Mouse (Mus musculus) liver, embryonic 16.5 days (tissue): ENCODE results near the gene Acoxl. TPM values are rescaled to one million over a fixed set of nuclear protein-coding genes. Genes with fewer than 3 reads are reported as not detected.

ENCODE experiments used
- ATAC-seq: fragments of 200-750 bp; cut with Nextera tagmentation; 2 replicates; pipeline ENCODE4 v1.8.0; 2017; ENCODE audit warnings: low read depth, mild to moderate bottlenecking, moderate number of reproducible peaks, moderate library complexity
- H3K27ac ChIP-seq: fragments of 300-500 bp; sonication (generic); 2 replicates; pipeline ENCODE4 v1.5.1; 2014; ENCODE audit warnings: mild to moderate bottlenecking, low read length
- H3K27me3 ChIP-seq: fragments of 300-500 bp; sonication (generic); 2 replicates; pipeline ENCODE4 v1.6.1; 2014; ENCODE audit warnings: low read depth, low read length, mixed read lengths; ENCODE audit not compliant: control insufficient read depth, insufficient read depth
- H3K36me3 ChIP-seq: fragments of 300-500 bp; sonication (generic); 2 replicates; pipeline ENCODE4 v1.6.1; 2014; ENCODE audit warnings: mild to moderate bottlenecking; ENCODE audit not compliant: control insufficient read depth, insufficient read depth
- H3K4me1 ChIP-seq: fragments of 300-500 bp; sonication (generic); 2 replicates; pipeline ENCODE4 v1.6.1; 2014; ENCODE audit warnings: low read depth, low read length, mixed read lengths; ENCODE audit not compliant: control insufficient read depth
- H3K4me2 ChIP-seq: fragments of 300-500 bp; sonication (generic); 2 replicates; pipeline ENCODE4 v1.6.1; 2014; ENCODE audit warnings: low read depth, low read length, mixed read lengths
- H3K4me3 ChIP-seq: fragments of 300-500 bp; sonication (generic); 2 replicates; pipeline ENCODE4 v1.5.1; 2014; ENCODE audit warnings: low read depth, mild to moderate bottlenecking, low read length
- H3K9ac ChIP-seq: fragments of 300-500 bp; sonication (generic); 2 replicates; pipeline ENCODE4 v1.6.1; 2014; ENCODE audit warnings: low read depth, low read length
- H3K9me3 ChIP-seq: fragments of 300-500 bp; sonication (generic); replicated peaks from 2 replicates; pipeline ENCODE4 v1.6.1; 2016; ENCODE audit warnings: low read length; ENCODE audit not compliant: control insufficient read depth
- WGBS: fragments of 180-500 bp; shearing (Covaris S2); extraction: QIAGEN DNeasy Blood & Tissue Kit; methylation state at CpG from one replicate; pipeline ENCODE4 v1.1.7; 2014; ENCODE audit not compliant: insufficient replicate concordance; 5-methylcytosine and 5-hydroxymethylcytosine counted together
- polyA plus RNA-seq: library from polyadenylated mRNA; unstranded; fragments of >200 nt; fragmentation: Nextera tagmentation; extraction: Ambion mirVana; gene quantifications from 2 replicates; pipeline ENCODE4 v1.2.1, GENCODE M21; 2015

Gene Acoxl
- polyA plus RNA-seq, 1 experiment from 2014 or later = 0.05 TPM

DNA sequence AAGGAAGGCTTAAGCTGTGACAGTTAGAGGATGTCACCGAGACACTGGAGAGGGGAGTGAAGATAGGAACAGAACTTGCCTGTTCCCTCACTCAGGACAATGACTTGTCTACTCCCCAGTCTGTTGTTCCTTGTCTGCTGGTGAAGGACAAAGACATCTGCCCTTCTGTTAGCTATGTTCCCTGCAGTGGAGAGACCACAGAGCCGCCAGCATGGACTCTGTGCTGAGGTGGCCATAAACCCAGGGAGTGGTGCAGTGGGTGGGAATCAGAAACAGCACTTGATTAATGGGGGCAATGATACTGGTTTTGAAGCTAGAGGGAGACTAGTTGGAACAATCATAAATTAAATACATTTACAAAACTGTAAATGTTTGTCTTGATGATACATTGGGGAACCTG, 191.3 kb downstream of the Acoxl start:
- H3K9ac ChIP-seq = no peak overlapping the region
- WGBS = 53% methylated on average over 2 of the region's 2 CpGs
- H3K27me3 ChIP-seq = no peaks in the 10 kb centered on the region
- H3K27ac ChIP-seq = no peak overlapping the region
- no peak for ATAC-seq
- H3K4me1 ChIP-seq = no peaks in the 10 kb centered on the region
- no peak overlapping the region for H3K4me2 ChIP-seq
- no peaks in the 10 kb centered on the region for H3K9me3 ChIP-seq
- H3K4me3 ChIP-seq = no peak overlapping the region
- H3K36me3 ChIP-seq = no peaks in the 10 kb centered on the region

DNA sequence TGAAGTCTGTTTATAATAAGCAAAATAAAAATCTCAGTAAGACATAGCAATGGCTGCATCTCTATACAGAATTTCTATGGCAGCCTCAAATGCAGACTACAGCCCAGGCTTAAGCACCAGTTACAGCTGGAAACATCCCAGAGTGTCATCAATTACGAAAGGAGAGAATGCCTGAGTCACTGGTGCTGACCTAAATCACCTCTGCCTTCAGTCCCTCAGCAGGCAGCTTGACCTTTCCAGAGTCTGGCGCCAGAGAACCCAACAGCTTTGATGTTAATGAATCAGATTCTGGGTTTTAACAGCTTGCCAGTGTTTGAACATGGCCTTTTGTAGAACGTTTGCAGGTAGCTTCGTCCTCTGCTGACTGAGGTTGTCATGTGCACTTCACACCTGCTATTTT, 193.4 kb downstream of the Acoxl start:
- WGBS = 39% methylated on average over 4 of the region's 4 CpGs
- H3K27ac ChIP-seq = no peak overlapping the region
- no peak overlapping the region for H3K9ac ChIP-seq
- H3K4me1 ChIP-seq = no peaks in the 10 kb centered on the region
- H3K4me3 ChIP-seq = no peak overlapping the region
- no peak for ATAC-seq
- H3K36me3 ChIP-seq = no peaks in the 10 kb centered on the region
- H3K27me3 ChIP-seq = no peaks in the 10 kb centered on the region
- H3K4me2 ChIP-seq = no peak overlapping the region
- H3K9me3 ChIP-seq = no peaks in the 10 kb centered on the region

DNA sequence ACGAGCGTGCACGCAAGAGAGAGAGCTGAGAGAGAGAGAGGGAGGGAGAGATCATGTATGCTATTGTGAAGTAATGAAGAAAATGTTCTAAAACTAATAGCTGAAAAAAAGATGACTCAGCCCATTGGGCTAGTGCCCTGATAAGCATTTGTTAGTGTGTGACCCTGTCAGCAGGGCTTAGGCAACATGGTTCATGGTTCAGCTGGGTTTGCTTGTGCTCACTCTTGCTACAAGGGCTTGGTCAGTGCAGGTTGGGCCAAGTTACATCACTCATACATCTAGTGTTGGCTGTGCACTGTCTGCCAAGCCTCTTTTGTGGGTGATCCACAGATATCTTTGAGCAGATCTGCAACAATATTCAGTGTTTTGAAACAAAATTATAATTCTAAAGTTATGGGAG, 194.8 kb downstream of the Acoxl start:
- peak; percentile 65; the same call in 1 of the 2 replicates for ATAC-seq
- no peaks in the 10 kb centered on the region for H3K36me3 ChIP-seq
- H3K27ac ChIP-seq = no peak overlapping the region
- H3K4me3 ChIP-seq = no peak overlapping the region
- 56% methylated on average over 3 of the region's 3 CpGs for WGBS
- H3K4me1 ChIP-seq = no peaks in the 10 kb centered on the region
- H3K9ac ChIP-seq = no peak overlapping the region
- no peaks in the 10 kb centered on the region for H3K9me3 ChIP-seq
- H3K4me2 ChIP-seq = no peak overlapping the region
- H3K27me3 ChIP-seq = no peaks in the 10 kb centered on the region

DNA sequence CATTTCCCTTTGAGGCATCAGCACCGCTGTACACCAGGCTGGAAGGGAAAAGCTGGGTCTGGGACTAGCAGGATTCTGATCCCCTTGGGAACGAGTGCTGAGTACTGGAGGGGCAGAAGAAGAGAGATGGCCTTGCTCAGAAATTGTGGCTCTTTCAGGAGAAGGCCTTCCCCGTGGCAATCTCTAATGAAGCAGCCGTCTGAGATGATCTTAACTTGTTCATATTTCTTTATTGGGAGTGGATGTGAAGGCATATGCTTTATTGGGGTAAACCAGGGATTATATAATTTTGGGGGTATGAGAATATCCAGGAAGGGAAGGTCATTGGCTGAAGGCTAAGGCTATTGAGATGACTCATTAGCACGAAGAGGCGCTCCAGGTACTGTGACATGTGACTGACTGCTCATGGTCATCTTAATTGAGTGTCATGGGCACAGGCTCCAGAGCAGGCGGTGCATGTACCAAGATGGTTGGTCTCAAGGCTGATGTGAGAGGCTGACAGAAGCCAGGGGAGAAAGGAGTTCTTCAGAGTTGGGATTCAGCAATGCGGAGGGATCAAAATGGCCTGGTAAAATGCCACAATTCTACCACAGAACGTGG, 195.5 kb downstream of the Acoxl start:
- no peak overlapping the region for H3K9ac ChIP-seq
- no peaks in the 10 kb centered on the region for H3K36me3 ChIP-seq
- no peak overlapping the region for H3K4me3 ChIP-seq
- no peaks in the 10 kb centered on the region for H3K27me3 ChIP-seq
- WGBS = 71% methylated on average over 9 of the region's 9 CpGs
- no peaks in the 10 kb centered on the region for H3K4me1 ChIP-seq
- H3K9me3 ChIP-seq = no peaks in the 10 kb centered on the region
- H3K4me2 ChIP-seq = no peak overlapping the region
- no peak for ATAC-seq
- H3K27ac ChIP-seq = no peak overlapping the region

GRCm38 (mm10) chr2:128038259-128038890, 199.7 kb downstream of the Acoxl start:
- H3K9ac ChIP-seq = no peak overlapping the region
- no peak for ATAC-seq
- H3K4me2 ChIP-seq = no peak overlapping the region
- H3K9me3 ChIP-seq = no peaks in the 10 kb centered on the region
- no peaks in the 10 kb centered on the region for H3K4me1 ChIP-seq
- WGBS = 71% methylated on average over 5 of the region's 5 CpGs
- no peak overlapping the region for H3K4me3 ChIP-seq
- H3K27me3 ChIP-seq = no peaks in the 10 kb centered on the region
- H3K27ac ChIP-seq = no peak overlapping the region
- no peaks in the 10 kb centered on the region for H3K36me3 ChIP-seq

- H3K4me3 ChIP-seq = no peak overlapping the region
- H3K27me3 ChIP-seq = no peaks in the 10 kb centered on the region
- no peaks in the 10 kb centered on the region for H3K4me1 ChIP-seq
- H3K4me2 ChIP-seq = no peak overlapping the region
- no peak overlapping the region for H3K9ac ChIP-seq
- H3K9me3 ChIP-seq = no peaks in the 10 kb centered on the region
- H3K27ac ChIP-seq = no peak overlapping the region
- no peak for ATAC-seq
- no peaks in the 10 kb centered on the region for H3K36me3 ChIP-seq
- 53% methylated on average over 12 of the region's 12 CpGs for WGBS
These were observed 202.5 kb downstream of the Acoxl start for GRCm38 (mm10) chr2:128041066-128041750.

DNA sequence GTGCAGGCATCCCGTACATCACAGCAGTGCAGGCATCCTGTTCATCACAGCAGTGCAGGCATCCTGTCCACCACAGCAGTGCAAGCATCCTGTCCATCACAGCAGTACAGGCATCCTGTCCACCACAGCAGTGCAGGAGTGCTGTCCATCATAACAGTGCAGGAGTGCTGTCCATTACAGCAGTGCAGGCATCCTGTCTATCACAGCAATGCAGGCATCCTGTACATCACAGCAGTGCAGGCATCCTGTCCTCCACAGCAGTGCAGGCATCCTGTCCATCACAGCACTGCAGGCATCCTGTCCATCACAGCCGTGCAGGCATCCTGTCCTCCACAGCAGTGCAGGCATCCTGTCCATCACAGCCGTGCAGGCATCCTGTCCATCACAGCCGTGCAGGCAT, 207.8 kb downstream of the Acoxl start:
- WGBS = 37% methylated on average over 4 of the region's 4 CpGs
- Histone ChIP-seq H3K4me2 (no peak overlapping the region), H3K4me1 (no peaks in the 10 kb centered on the region), H3K9ac (no peak overlapping the region), H3K27me3 (no peaks in the 10 kb centered on the region), H3K9me3 (no peaks in the 10 kb centered on the region), H3K36me3 (no peaks in the 10 kb centered on the region), H3K4me3 (no peak overlapping the region), H3K27ac (no peak overlapping the region)
- ATAC-seq = no peak

GRCm38 (mm10) chr2:128054905-128055304, 216.2 kb downstream of the Acoxl start:
- no peaks in the 10 kb centered on the region for H3K27me3 ChIP-seq
- WGBS = 37% methylated on average over 4 of the region's 4 CpGs

GRCm38 (mm10) chr2:128057872-128058271, 219.2 kb downstream of the Acoxl start:
- H3K4me3 ChIP-seq = no peak overlapping the region
- WGBS = 58% methylated on average over 5 of the region's 5 CpGs
- ATAC-seq = no peak
- no peak overlapping the region for H3K27ac ChIP-seq
- no peaks in the 10 kb centered on the region for H3K27me3 ChIP-seq
- H3K9ac ChIP-seq = no peak overlapping the region
- no peaks in the 10 kb centered on the region for H3K4me1 ChIP-seq
- no peak overlapping the region for H3K4me2 ChIP-seq
- no peaks in the 10 kb centered on the region for H3K36me3 ChIP-seq
- H3K9me3 ChIP-seq = no peaks in the 10 kb centered on the region

More at GRCm38 (mm10) chr2:128054905-128055304, 216.2 kb downstream of the Acoxl start:
- Histone ChIP-seq H3K9me3 (no peaks in the 10 kb centered on the region), H3K9ac (no peak overlapping the region), H3K4me3 (no peak overlapping the region), H3K36me3 (no peaks in the 10 kb centered on the region), H3K4me1 (no peaks in the 10 kb centered on the region), H3K4me2 (no peak overlapping the region), H3K27ac (no peak overlapping the region)
- no peak for ATAC-seq
